Mouse (Mus musculus) layer of hippocampus, adult 2 months (tissue): ENCODE data around the gene Zbtb20. TPM values are rescaled to one million over a fixed set of nuclear protein-coding genes. Genes with fewer than 3 reads are reported as not detected.

ENCODE experiments used
- DNase-seq, 2 experiments: peaks; one replicate each; pipeline ENCODE4 v3.0.0; 2022; ENCODE audit warnings: low spot score in 2 of 2
- H3K27ac ChIP-seq: fragments of 200-600 bp; 2 replicates; pipeline ENCODE4 v1.8.1; 2022
- H3K4me3 ChIP-seq: fragments of 200-600 bp; 2 replicates; pipeline ENCODE4 v1.8.1; 2022; ENCODE audit warnings: mild to moderate bottlenecking
- CTCF ChIP-seq: fragments of 200-600 bp; conservative IDR thresholded peaks from 2 replicates; pipeline ENCODE4 v1.8.1; 2022; ENCODE audit warnings: antibody characterized with exemption, mild to moderate bottlenecking, moderate library complexity
- total RNA-seq, 2 experiments: library from RNA; stranded (reverse); gene quantifications; 2 replicates each; pipeline ENCODE4 v1.2.3; 2021

Zbtb20 gene
- total RNA-seq, 2 experiments from 2014 or later, result 335 to 353 TPM

DNA sequence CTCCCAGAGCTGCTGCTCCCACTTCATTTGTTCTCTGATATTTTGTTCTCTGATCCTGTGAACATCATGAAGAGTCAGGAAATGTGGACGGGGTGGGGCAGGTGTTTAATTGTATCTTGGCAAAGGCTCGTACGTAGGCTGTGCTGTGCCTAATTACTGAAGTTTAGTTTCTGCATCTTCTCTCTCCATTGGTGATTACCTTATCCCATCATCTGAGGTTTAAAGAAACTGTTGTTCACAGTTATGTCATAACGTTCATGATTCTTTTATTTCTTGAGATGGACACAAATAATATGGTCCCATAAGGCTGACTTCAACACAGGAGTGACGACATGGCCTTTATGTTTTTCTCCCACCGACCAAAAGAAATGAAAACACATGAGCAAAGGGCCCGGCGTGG is 582.1 kb downstream of the Zbtb20 start:
- Histone ChIP-seq H3K27ac (peak overlapping the region; percentile 73; the same call in 1 of the 2 replicates), H3K4me3 (no peak overlapping the region)
- TF ChIP-seq CTCF, result no peak
- DNase-seq, result no peak

DNA sequence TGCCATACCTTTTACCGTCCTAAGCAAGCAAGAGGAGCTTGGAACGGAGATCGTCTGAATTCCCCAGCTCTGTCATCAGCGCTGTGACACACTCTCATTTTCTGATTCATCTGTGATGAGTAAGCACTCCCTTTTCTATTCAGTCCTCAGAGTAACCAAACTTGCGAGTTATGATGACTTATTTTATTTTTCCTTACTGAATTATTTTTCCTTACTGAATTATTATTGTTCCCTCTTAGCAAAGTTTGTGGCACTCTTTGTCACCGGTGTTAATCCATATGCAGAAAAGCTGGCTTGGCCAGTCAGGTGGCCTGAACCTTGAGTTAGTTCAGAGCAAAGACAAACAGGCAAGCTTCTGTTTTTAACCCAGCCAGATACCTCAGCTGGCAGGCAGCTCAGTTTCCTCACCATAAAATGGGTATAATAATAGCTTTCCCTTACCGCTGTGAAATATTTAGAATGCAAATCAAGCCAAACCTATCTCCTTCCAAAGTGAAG is 583.1 kb downstream of the Zbtb20 start:
- H3K4me3 ChIP-seq, result no peak overlapping the region
- TF ChIP-seq CTCF, result no peak
- DNase-seq, result no peak
- H3K27ac ChIP-seq, result peak overlapping the region; percentile 73

- peak overlapping the region; percentile 89 for H3K27ac ChIP-seq
- TF ChIP-seq CTCF, result no peak
- no peak overlapping the region for H3K4me3 ChIP-seq
- DNase-seq, result no peak
Measured at GRCm38 (mm10) chr16:43461745-43462378, 586.2 kb downstream of the Zbtb20 start.

- peak in 1 of 2 experiments; percentile 4 for DNase-seq
- peak overlapping the region; percentile 89 for H3K27ac ChIP-seq
- no peak for TF ChIP-seq CTCF
- H3K4me3 ChIP-seq, result no peak overlapping the region
Measured at GRCm38 (mm10) chr16:43462470-43463455, 587.1 kb downstream of the Zbtb20 start.

DNA sequence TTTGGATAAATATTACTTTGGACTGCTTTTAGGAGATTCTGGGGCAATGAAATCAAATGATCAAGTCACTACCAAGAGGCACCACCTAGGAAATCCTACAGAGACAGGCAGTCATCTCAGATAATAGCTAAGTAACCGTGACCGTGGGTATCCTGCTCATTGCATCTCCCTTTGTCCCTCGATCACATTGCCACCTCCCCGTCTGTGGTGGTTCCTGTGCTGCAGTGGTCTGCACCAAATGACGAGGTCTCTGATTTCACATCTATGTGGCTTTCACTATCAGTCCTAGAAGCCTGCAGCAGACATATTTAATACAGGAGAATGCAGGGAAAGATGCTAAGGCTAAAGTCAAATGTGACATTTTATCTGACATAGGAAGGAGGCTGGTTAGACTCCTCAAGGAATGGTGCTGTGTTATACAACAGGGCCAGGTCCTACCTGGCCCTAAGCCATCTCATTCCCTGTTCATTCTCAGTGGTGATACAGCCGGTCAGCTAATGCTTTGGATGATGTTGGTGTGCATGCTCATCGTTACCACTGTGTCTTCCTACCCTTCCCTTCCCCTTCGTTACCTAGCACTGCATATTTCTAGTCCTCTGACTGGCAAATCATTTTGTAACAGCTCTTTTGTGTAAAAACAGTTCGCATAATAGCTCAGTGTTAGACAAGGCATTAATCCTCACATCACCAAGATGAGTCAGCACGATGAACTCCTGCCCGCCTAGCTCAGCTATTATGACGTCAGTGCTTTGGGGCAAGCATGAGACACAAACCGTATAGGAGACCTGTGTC is 588.2 kb downstream of the Zbtb20 start:
- H3K4me3 ChIP-seq, result no peak overlapping the region
- no peak for DNase-seq
- peak overlapping the region; percentile 89 for H3K27ac ChIP-seq
- no peak for TF ChIP-seq CTCF

GRCm38 (mm10) chr16:43464476-43465080 is 588.9 kb downstream of the Zbtb20 start:
- Histone ChIP-seq H3K27ac (peak overlapping the region; percentile 89), H3K4me3 (peak overlapping the region; percentile 27)
- no peak for TF ChIP-seq CTCF
- no peak for DNase-seq

DNA sequence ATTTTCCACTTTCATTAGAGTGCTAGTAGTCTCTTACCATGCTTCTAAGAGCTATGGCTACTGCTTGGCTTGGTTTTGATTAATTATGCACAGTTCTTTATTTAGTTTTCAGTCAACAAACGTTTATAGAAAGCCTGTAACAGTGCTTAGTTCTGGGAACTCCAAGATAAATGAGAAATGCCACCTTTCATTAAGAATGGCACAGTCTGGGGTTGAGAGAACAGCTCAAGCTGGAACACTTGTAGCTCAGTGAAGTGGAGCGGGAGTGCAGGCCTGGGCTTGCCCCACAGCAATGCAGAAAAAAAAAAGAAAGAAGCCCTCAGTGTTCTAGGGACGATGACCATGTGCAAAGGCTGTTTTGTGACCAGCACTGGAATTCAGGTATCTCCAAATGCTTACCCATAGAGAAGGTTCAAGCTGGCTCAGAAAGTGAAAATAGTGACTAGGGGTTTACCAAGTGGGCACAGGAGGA is 589.7 kb downstream of the Zbtb20 start:
- DNase-seq, result no peak
- no peak for TF ChIP-seq CTCF

DNA sequence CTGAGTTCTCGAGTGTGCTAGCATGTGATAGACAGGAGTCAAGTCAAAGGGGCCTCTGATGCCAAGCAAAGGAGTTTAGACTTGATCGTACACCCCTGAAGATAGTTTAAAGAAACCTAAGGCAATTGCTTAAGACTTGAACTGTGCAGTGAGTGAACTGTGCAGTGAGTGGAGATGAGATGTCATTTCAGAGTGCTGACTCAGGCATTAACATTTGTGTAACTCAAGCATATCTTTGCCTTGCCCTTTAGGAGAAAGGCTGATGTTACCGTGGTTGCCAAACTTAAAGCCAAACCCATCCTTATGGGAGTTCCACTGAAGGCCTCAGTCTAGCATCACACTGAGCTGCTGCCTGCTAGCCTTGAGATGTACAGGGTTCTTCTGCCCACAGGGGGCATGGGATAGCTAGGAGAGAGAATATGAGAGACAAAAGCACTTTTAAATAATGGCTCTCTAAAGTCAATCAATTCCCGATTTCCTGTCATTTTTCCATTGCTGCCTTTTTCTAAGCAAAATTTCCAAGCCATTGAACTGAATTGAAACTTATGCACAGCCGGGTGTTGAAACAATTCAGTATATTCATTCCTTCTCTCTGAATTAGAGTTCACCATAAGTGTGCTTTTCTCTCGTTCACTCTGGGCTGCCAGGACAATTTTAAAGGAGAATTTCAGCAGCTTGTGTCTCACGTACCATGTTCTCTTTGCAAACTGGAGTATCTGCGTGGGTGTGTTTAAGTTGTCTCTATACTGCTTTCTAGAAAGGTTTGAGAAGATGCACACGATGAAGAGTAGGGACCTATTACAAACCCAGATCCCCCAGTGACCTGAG is 590.5 kb downstream of the Zbtb20 start:
- Histone ChIP-seq H3K27ac (peak overlapping the region; percentile 89), H3K4me3 (no peak overlapping the region)
- no peak for DNase-seq
- TF ChIP-seq CTCF, result peak; percentile 48

More for the DNA sequence above, 589.7 kb downstream of the Zbtb20 start:
- no peak overlapping the region for H3K4me3 ChIP-seq
- H3K27ac ChIP-seq, result peak overlapping the region; percentile 89

DNA sequence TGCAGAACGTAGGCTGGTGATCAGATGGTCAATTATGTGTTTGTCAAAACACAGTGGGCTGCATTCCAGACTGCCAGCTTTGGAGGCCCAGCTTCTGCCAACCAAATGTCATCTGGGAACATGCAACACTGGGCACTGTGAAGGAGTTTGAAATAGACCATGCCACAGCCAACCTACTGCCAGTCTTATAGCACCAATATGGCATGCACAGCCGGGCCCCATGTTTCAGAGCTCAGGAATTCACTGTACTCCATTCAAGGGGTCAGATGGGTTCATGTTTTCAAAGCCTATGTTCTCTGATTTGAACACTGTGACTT is 591.0 kb downstream of the Zbtb20 start:
- Histone ChIP-seq H3K27ac (peak overlapping the region; percentile 89), H3K4me3 (no peak overlapping the region)
- no peak for TF ChIP-seq CTCF
- peak in 1 of 2 experiments; percentile 57 for DNase-seq

DNA sequence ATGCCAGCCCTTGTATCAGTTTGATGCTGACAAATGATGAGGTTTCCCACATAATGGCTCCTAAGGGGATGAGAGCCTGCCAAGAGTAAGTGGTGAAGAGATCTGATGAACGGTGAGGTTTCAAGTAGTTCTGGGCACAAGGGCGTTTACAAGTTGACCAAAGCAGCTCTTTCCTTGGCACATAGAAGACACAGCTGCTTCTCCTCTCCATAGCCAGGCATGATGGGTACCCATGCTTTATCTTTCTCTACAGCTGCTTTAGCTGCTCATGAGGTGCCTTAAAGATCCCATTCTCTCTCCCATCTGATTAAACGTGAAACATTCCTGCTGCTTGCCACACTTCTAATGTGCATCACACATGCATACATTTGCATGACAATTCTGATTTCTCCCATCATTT is 595.4 kb downstream of the Zbtb20 start:
- no peak overlapping the region for H3K27ac ChIP-seq
- no peak overlapping the region for H3K4me3 ChIP-seq
- no peak for TF ChIP-seq CTCF
- DNase-seq, result no peak

DNA sequence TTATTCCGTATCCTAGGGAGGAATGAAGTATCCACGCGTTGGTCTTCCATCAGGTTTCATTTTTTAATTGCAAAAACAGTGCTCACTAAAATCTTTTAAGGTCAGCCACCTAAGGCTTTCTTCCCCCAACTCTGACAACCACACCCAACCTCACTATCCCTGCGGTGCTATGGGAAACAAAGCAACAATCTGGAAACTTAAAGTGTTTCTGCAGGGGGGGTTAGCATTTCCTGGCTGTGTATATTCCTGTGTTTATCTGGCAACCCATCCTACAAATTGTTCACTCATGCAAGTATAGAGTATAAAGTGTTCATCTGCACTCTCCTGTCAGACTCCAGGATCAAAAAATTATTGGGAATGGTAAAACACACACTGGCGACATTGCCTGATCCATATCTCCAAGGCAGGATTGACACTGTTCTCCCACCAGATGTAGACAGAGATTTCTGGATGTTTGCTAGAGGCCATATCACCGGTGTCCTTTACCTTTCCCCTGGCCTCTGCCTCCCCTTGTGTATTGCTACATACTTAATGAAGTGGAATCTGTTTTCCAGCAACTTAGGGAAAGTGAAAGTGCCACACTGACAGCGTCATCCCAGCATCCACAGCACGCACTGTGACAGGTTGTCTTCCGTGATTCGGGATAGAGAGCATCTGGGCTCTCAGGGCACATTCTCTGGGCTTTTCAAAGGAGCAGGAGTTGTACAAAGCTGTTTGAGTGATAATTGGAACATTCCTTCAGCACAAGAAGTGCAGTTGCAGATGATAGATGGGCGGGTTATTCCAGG is 599.5 kb downstream of the Zbtb20 start:
- DNase-seq, result no peak
- Histone ChIP-seq H3K4me3 (peak overlapping the region; percentile 17; the same call in 1 of the 2 replicates), H3K27ac (peak overlapping the region; percentile 82)
- TF ChIP-seq CTCF, result no peak
